Mouse (Mus musculus): ENCODE results near the gene Fam126b. TPM values are rescaled to one million over a fixed set of nuclear protein-coding genes. Genes with fewer than 3 reads are reported as not detected.
"Not testable (repeated sequence)": the region's sequence is repeated elsewhere in the genome, so short reads cannot be mapped to it uniquely, and the experiment has no call there.

Fam126b gene
- 100 to 1,000 TPM; 110 to 151 (median 133) TPM for total RNA-seq (2022)

GRCm38 (mm10) chr1:58586171-58586997 lies at the start of gene Fam126b, which contains the start of gene Ndufb3:
Gene Fam126b, minus strand, starts transcription at chr1:58586323.
Gene Ndufb3, plus strand, starts transcription at chr1:58586384.
- DNase-seq (ENCODE audit: low spot score in 2 of 2): peak; percentile 86 to 88

- not testable (repeated sequence) for DNase-seq (ENCODE audit: low spot score in 2 of 2)
Measured at GRCm38 (mm10) chr1:58628847-58629246, 42.7 kb upstream of the Fam126b start.

- DNase-seq (ENCODE audit: low spot score in 2 of 2): no peak
Measured at GRCm38 (mm10) chr1:58621996-58622748, 36.0 kb upstream of the Fam126b start.

- DNase-seq (ENCODE audit: low spot score in 2 of 2): no peak
Measured at GRCm38 (mm10) chr1:58621251-58621650, 35.1 kb upstream of the Fam126b start.

GRCm38 (mm10) chr1:58618766-58619165 lies 32.6 kb upstream of the Fam126b start:
- DNase-seq (ENCODE audit: low spot score in 2 of 2): no peak

GRCm38 (mm10) chr1:58617978-58618668 lies 32.0 kb upstream of the Fam126b start:
- DNase-seq (ENCODE audit: low spot score in 2 of 2): no peak

GRCm38 (mm10) chr1:58617076-58617475 lies 31.0 kb upstream of the Fam126b start:
- no peak for DNase-seq (ENCODE audit: low spot score in 2 of 2)

- no peak for DNase-seq (ENCODE audit: low spot score in 2 of 2)
Measured at GRCm38 (mm10) chr1:58616176-58616575, 30.1 kb upstream of the Fam126b start.

GRCm38 (mm10) chr1:58615146-58615545 lies 29.0 kb upstream of the Fam126b start:
- DNase-seq (ENCODE audit: low spot score in 2 of 2): no peak

- DNase-seq (ENCODE audit: low spot score in 2 of 2): peak in 1 of 2 experiments; percentile 56
Measured at GRCm38 (mm10) chr1:58614424-58614823, 28.3 kb upstream of the Fam126b start.

- DNase-seq (ENCODE audit: low spot score in 2 of 2): no peak
Measured at GRCm38 (mm10) chr1:58613786-58614185, 27.7 kb upstream of the Fam126b start.

GRCm38 (mm10) chr1:58610611-58611010 lies 24.5 kb upstream of the Fam126b start:
- no peak for DNase-seq (ENCODE audit: low spot score in 2 of 2)

- DNase-seq (ENCODE audit: low spot score in 2 of 2): no peak
Measured at GRCm38 (mm10) chr1:58610166-58610565, 24.0 kb upstream of the Fam126b start.

- DNase-seq (ENCODE audit: low spot score in 2 of 2): not testable (repeated sequence)
Measured at GRCm38 (mm10) chr1:58609591-58609990, 23.5 kb upstream of the Fam126b start.

- DNase-seq (ENCODE audit: low spot score in 2 of 2): no peak
Measured at GRCm38 (mm10) chr1:58603738-58604137, 17.6 kb upstream of the Fam126b start.

- DNase-seq (ENCODE audit: low spot score in 2 of 2): no peak
Measured at GRCm38 (mm10) chr1:58602681-58603080, 16.6 kb upstream of the Fam126b start.

- no peak for DNase-seq (ENCODE audit: low spot score in 2 of 2)
Measured at GRCm38 (mm10) chr1:58587491-58587890, 1.4 kb upstream of the Fam126b start.

GRCm38 (mm10) chr1:58585373-58586170 lies 551 bp downstream of the Fam126b start:
- peak; percentile 17 to 35 for DNase-seq (ENCODE audit: low spot score in 2 of 2)

- DNase-seq (ENCODE audit: low spot score in 2 of 2): no peak
Measured at GRCm38 (mm10) chr1:58584271-58584670, 1.9 kb downstream of the Fam126b start.

GRCm38 (mm10) chr1:58582611-58583010 lies 3.5 kb downstream of the Fam126b start:
- DNase-seq (ENCODE audit: low spot score in 2 of 2): no peak

- no peak for DNase-seq (ENCODE audit: low spot score in 2 of 2)
Measured at GRCm38 (mm10) chr1:58579179-58579578, 6.9 kb downstream of the Fam126b start.
